Mouse (Mus musculus) megakaryocyte-erythroid progenitor cell, adult 5 weeks (primary cell): Measurements from ENCODE around the gene Nifk. TPM values are rescaled to one million over a fixed set of nuclear protein-coding genes. Genes with fewer than 3 reads are reported as not detected.

ENCODE experiments used
- polyA plus RNA-seq: library from polyadenylated mRNA; stranded (reverse); fragments of >175 nt; gene quantifications from 2 replicates; pipeline ENCODE4 v1.2.3, GENCODE M21; 2012

The Nifk gene
- 9.9 and 10.2 TPM in 2 replicates for polyA plus RNA-seq

GRCm38 (mm10) chr1:118321661-118322201 is at the start of gene Nifk:
Gene Nifk, plus strand, starts transcription at chr1:118321839.

GRCm38 (mm10) chr1:118311622-118312326 is 9.9 kb upstream of the Nifk start, which contains the start of gene Tsn:
Gene Tsn, minus strand, starts transcription at chr1:118311739.

Other genes with a start within 250 kb of the Nifk start
- not detected in 2 replicates for gene Gm29106, start 145.3 kb upstream of the Nifk start, polyA plus RNA-seq
- 10.5 and 12.7 TPM in 2 replicates for gene Tsn, start 10.1 kb upstream of the Nifk start, polyA plus RNA-seq
- gene Clasp1, start 67.2 kb downstream of the Nifk start, polyA plus RNA-seq, result 31.6 and 31.8 TPM in 2 replicates